Mouse (Mus musculus) layer of hippocampus, postnatal 25 days (tissue): ENCODE data around the gene Uqcc3. TPM values are rescaled to one million over a fixed set of nuclear protein-coding genes. Genes with fewer than 3 reads are reported as not detected.
"Not testable (repeated sequence)": the region's sequence is repeated elsewhere in the genome, so short reads cannot be mapped to it uniquely, and the experiment has no call there.

ENCODE experiments used
- DNase-seq, 2 experiments: peaks; one replicate each; pipeline ENCODE4 v3.0.0; 2022; ENCODE audit warnings: mixed read lengths in 2 of 2, low spot score in 1 of 2; ENCODE audit errors: extremely low spot score in 1 of 2
- total RNA-seq, 2 experiments: library from RNA; stranded (reverse); gene quantifications; 2 replicates each; pipeline ENCODE4 v1.2.3; 2021

Gene Uqcc3
- total RNA-seq, 2 experiments from 2014 or later: 31.2 to 36.4 TPM

DNA sequence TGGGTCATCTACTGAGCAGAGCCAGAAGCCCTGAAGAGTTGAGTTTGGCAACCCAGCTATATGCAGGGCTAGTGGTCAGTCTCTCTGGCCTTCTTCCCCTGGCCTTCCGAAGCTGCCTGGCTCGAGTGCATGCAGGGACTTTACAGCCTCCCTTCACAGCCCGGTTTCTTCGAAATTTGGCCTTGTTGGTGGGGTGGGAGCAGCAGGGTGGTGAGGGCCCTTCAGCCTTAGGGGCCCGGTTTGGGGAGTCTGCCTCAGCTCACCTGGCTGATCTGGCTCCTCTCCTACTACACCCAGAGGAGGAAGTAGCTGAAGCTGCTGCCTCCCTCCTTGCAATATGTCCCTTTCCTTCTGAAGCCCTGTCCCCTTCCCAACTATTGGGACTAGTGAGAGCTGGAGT is 15.5 kb upstream of the Uqcc3 start:
- DNase-seq: not testable (repeated sequence)

DNA sequence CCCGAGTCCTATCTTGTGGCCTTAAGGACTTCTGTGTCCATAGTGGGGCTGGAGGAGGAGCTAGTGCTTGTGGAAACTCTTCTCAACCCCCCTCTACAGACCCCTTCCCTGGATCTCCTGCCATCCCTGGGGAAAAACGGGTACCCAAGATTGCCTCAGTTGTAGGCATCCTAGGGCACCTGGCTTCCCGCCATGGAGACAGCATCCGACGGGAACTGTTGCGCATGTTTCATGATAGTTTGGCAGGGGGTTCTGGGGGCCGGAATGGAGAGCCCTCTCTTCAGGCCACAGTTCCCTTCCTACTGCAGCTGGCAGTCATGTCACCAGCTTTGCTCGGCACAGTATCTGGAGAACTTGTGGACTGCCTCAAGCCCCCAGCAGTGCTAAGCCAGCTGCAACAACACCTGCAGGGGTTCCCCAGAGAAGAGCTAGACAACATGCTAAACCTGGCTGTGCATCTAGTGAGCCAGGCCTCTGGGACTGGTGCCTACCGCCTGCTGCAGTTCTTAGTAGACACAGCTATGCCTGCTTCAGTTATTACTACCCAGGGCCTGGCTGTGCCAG is 14.8 kb upstream of the Uqcc3 start:
- no peak for DNase-seq

DNA sequence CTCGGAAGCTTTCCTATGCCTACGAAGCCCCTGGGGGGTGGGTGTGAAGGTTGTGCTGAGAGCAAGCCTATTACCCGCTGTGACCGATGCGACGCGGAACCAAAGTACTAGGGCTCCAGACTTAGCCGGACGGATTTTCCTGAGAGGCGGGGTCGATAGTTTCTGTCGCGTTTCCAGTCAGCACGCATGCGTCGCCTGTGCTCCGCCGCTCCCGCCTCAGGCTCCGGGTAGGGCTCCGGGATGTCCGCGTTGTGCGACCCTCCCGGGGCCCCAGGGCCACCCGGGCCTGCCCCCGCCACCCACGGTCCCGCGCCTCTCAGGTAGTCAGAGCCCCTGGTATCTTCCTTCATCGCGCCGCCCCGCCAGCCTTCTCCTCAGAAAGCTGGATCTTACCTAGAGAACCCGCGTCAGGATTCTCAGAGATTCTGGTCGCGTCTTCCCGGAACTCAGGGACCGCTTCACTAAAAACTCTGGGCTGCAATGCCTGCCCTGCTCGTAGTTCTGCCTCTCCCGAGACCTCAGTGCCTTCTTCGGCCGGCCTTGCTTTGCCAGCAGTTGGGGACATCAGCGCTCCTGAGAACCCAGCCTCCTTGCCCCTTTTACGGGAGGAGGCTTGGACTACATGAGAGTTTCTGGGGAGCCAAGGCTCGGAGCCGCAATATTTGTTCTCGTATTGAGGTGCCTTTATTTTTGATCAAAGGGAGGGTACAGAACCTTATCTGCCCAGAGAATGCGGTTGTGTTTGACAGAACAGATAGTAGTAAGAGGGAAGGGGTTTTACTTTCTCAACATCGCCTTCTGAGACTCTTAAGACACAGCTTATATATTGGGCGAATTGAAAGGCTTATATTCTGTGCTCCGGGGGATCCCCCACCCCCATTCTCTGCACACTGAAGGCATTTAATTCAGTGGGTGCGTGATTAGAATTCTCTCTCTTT is 12.4 kb upstream of the Uqcc3 start, which contains the start of gene Ints5:
TSS of gene Ints5 (plus strand) at position 177 of the 938 bp plus-strand sequence.
- peak; percentile 79 to 87 for DNase-seq

DNA sequence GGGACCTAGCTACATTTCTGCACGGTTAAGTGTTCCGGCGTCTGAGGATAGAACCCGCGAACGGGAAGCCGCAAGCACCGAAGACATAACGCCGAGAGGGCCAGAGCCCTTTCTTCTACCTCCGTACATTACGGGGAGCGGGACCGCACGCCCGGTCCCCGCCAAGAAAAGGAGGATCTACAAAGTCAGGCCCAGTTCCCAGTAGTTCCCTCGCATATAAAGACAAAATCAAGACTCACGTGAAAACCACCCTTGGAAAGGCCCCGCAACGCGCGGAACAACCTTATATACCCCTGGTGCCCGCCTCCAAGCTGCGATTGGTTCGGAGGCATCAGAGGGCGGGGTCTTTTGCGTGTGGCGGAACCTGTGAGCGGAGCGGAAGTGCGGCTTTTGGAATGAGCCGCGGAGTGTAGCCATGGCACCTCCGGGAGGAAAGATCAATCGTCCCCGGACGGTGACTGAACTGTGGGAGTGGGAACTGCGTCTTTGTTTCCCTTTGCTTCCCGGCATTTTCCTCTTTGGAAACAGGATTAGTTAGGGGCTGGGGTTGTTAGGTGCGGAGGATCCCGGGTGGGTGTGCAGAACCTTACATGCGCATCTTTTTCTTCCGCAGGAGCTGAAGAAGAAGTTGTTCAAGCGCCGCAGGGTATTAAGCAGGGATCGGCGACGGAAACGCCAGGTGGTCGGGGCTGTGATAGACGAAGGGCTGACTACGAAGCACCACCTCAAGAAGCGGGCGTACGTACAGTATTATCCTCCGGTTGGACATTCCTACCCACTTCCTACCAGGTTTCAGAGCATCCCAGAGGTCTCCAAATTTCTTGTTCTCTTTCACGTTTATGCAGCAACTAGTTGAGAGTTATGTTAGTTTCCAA is 8.0 kb upstream of the Uqcc3 start, which contains the start of the genes 1810009A15Rik and Gm49416:
TSS of gene 1810009A15Rik (plus strand) at position 343 of the 875 bp plus-strand sequence.
TSS of gene Gm49416 (plus strand) at position 416 of the 875 bp plus-strand sequence.
- DNase-seq: peak; percentile 81 to 85

DNA sequence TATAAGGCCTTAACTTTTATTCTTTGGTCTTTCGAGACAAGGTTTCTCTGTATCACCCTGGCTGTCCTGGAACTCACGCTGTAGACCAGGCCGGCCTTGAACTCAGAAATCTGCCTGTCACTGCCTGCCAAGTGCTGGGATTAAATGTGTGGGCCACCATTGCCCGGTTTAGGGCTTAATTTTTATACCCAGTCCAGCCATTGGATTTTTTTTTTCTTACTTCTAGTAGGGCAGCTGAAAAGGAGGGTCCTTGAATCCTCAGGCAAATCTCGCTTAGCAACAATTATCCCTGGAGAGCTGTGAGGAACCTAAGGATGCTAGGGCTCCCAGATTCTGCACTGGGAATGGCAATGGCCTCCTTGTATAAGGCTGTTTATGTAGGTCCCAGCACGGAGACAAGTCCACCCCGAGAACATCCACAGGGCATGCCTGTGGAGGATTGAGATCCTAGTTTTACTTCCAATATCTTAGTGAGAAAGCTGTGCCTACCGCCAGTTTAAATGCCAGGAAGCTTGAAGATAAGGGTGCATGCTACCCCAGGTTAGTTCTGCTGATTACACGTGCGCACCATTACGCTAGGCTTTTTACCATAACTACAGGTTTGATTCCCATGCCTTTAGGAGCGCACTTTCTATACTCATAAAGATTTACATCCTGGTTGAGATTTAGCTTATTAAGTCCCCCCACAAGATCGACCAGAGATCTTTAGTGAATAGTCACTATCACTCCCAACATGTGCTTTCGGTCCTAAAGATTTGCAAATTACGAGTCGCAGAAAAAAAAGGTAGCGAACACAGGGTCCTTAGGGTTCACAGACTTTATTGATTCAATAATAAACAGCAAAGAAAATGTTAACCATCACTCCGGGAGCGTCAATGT is 7.1 kb upstream of the Uqcc3 start:
- DNase-seq: no peak

DNA sequence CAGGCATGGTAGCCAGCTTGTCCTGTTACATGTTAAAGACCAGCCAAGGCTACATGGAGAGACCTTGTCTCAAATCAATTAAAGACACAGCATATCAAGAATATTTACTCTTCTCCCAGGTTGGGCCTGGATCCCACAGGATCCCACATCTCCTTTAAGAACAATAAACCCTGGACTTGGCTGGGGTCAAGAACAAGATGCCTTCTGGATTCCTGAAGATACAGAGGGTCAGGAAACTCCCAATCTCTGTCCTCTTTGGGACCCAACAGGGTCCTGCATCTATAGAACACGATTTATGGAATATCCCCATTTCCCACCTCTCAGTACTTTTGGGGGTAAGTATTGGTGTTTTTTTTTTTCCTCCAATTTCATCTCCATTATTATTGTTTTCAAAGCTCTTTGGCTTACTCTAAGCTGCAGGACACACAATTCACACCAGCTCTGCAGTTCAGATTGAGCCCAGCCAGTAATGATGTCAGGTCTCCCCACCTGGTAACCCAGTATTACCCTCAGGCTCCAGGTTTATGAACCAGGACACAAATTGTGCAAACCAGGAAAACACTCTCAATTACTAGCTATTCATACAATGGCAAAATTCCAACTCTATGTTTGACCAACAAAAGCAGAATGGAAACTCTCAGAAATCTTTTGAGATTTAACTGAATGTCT is 6.3 kb upstream of the Uqcc3 start:
- DNase-seq: no peak

DNA sequence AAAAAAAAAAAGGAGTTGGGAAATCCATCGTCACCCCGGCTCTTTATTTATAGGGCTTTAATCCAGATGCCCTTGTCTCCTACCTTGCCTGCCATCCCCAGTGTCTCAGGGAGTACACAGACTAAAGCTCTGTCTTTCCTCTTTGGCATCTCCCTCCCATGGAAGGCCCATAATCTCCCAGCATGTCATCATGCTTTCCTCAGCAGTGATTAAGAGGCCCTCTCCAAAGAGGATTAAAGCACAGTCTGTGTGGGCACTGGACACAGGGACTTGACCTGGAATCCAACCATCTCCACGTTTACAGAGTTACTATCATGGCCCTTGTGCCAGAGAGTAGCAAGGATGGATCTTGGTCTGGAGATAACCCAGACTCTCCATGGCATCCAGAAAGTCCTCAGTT is 2.9 kb upstream of the Uqcc3 start, which contains the start of the genes Lbhd1 and Gm49403:
TSS of gene Lbhd1 (plus strand) at position 117 of the 400 bp plus-strand sequence.
TSS of gene Gm49403 (plus strand) at position 315 of the 400 bp plus-strand sequence.
- no peak for DNase-seq

DNA sequence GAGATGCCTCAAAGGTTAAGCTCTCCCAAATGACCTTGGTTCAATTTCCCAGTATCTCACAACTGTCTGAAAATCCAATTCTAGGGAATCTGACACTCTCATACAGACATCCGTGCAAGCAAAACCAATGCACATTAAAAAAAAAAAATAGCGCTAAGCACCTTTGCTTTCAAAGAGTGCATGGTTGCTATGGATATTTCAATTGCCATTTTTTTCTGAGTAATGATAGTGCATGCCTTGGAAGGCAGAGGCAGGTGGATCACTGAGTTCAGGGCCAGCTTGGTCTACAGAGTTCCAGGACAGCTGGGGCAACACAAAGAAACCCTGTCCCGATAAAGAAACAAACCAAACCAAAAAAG is 290 bp upstream of the Uqcc3 start:
- DNase-seq: no peak

DNA sequence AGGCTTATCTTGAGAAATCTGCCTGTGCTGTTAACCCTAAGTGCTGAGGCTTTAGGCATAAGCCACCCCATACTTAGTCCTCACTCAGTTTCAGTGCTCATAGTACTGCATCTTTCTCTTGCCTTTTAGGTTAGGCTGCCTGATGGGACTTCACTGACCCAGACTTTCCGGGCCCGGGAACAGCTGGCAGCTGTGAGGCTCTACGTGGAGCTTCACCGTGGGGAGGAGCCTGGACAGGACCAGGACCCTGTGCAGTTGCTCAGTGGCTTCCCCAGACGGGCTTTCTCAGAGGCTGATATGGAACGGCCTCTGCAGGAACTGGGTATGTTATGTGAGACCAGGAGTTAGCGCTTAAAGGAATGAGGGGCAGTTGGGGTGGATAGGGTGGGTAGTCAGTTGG is 5.7 kb downstream of the Uqcc3 start:
- DNase-seq: no peak

DNA sequence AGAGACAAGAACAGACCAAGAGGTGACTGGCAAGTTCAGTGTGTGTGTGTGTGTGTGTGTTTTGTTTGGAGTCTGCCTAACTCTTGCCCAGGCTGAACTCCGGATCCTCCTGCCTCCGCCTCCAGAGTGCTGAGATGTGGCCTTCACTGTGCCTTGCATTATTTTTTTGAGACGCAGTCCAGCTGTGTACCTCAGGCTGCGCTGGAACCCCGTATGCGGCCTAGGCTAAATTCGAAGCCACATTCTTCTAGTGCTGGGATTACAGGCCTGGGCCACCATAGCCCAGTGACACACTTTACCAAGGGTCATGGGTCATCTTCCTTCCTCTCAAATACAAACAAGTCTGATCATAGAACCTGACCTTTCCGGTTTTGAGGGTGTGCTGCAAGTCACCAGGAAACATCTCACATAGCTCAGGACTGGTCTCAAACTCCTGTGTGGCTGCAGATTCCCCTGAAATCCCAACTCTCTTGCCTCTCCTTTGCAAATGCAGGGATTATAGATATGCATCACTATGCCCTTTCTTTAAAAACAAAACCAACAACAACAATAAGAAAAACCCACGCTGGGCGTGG is 8.4 kb downstream of the Uqcc3 start:
- no peak for DNase-seq

DNA sequence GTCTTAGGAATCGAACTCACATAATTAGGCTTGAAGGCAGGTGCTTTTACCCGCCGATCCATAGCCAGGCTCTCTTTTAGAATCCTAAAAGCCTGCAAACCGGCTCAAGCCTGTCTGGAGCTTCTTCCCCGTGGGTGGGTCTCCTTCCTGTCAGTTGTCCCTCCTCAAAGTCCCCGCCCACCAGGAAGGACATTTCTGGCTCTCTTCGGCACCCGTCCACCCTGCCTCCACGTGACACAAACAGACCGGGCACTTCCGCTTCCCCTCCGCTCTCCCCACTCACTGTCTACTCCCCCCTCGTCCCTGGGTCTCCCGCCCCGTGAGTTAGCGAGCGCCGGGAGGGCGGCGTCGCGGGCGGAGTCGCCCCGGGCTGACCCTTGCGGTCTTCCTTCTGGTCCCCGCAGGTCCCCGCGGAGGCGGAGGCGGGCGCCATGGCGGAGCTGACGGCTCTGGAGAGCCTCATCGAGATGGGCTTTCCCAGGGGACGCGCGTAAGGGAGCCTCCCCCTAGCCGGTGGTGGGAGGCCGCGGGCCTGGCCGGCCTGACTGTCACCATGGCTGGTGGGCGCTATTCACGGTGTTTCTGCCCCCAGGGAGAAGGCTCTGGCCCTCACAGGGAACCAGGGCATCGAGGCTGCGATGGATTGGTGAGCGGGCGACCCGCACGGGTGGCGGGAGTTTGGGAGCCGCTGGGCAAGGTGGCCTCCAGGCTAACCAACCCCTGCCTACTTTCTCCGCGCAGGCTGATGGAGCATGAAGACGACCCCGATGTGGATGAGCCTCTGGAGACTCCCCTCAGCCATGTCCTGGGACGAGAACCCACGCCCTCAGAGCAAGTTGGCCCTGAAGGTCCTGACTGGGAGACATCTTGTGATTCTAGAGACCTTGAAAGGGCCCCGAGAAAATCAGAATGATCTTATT is 9.2 kb downstream of the Uqcc3 start, which contains the start of gene Ubxn1:
TSS of gene Ubxn1 (plus strand) at position 230 of the 920 bp plus-strand sequence.
- DNase-seq: peak; percentile 94 to 95

DNA sequence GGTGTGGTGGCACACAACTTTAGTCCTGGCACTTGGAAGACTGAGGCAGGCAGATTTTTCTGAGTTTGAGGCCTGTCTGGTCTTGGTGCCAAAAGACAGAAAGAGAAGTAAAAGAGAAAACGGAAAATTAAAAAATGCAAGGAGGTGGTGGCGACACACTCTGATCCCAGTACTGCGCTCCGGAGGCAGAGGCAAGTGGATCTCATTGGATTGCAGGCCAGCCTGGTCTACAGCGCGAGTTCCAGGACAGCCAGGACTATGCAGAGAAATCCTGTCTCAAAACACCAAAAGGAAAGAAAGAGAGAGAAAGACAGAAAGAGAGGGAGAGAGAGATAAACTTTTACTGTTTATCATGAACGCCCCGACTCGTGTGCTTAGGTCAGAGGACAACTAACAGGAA is 9.9 kb downstream of the Uqcc3 start:
- no peak for DNase-seq

DNA sequence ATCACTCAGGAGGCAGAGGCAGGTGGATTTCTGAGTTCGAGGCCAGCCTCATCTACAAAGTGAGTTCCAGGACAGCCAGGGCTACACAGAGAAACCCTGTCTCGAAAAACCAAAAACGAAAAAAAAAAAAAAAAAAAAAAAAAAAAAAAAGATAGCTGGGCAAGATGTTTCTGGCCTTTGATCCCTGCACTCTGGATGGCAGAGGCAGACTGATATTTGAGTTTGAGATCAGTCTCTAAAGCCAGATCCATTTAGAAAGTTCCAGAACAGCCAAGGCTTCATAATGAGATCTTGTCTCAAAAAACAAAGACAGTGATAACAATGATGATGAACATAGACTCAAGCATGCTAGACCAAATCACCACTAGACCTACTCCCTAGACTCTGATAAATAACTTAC is 10.3 kb downstream of the Uqcc3 start:
- DNase-seq: not testable (repeated sequence)

DNA sequence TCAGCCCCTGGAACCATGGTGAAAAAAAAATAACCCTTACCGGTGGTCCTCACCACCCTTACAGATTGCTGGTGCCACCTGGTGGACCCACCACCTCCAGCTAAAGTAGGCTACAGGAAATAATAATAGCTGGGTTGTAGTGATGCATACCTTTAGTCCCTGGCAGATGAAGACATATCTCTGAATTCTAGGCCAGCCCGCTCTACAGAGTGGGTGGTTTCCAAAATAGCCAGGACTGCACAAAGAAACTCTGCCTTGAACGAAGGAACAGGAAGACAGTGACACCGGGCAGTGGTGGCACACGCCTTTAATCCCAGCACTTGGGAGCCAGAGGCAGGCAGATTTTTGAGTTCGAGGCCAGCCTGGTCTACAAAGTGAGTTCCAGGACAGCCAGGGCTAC is 16.5 kb downstream of the Uqcc3 start:
- DNase-seq: no peak

DNA sequence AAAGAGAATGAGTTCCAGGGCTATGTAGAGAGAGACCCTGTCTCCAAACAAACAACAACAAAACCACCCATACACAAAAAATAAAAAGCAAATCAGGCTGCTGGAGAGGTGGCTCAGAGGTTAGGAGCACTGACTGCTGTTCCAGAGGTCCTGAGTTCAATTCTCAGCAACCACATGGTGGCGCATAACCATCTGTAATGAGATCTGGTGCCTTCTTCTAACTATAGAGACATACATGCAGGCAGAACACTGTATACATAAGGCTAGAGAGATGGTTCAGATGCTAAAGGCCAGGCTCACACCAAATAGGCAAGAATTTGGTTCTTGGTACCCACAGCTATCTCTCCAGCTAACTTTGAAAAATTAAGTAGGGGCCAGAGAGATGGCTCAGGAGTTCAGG is 21.7 kb downstream of the Uqcc3 start:
- DNase-seq: no peak

DNA sequence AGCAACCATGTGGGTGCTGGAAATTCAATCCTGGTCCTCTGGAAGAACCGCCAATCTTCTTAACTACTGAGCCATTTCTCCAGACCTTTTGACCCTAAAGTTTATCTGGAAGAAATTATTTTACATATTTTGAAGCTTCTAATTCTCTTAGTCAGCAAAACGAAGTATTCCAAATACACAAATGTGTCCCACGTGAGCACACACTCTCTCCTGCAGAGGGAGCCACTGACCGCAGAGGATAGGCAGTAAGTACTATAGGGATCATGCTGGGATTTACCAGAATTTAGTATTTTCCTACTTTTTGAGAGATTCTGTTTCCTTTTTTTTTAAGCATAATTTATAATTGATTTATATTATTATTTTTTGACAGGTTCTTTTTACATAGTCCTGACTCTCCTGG is 23.0 kb downstream of the Uqcc3 start:
- peak in 1 of 2 experiments; percentile 27 for DNase-seq

DNA sequence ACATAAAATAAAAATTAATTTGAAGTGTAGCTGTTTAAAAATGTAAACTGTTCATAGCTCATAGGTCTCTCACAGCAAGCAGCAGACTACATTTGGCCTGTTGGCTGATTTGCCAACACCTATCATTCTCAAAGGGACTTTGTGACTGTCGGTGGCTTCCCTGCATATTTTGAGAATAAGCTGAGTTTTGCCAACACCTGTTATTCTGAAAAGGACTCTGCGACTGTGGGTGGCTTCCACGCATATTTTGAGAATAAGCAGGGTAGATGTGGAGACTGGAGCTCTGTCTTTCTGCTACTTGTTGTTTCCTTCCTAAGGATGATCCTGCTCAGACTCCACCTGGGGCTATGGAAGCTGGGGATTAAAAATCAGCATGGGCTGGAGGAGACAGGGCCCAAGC is 27.6 kb downstream of the Uqcc3 start:
- DNase-seq: no peak
